Mouse (Mus musculus) ovary, adult 18-20 months (tissue): ENCODE data around the gene Tenm4.
"Not testable (repeated sequence)": the region's sequence is repeated elsewhere in the genome, so short reads cannot be mapped to it uniquely, and the experiment has no call there.

ENCODE experiments used
- DNase-seq: peaks from one replicate; pipeline ENCODE4 v3.0.0; 2022; ENCODE audit warnings: low spot score, mixed read lengths

The Tenm4 gene

GRCm38 (mm10) chr7:96903088-96903985 is 732.3 kb downstream of the Tenm4 start:
- no peak for DNase-seq

- DNase-seq = no peak
These were observed 733.4 kb downstream of the Tenm4 start for GRCm38 (mm10) chr7:96904442-96904841.

GRCm38 (mm10) chr7:96904936-96905335 is 733.9 kb downstream of the Tenm4 start:
- no peak for DNase-seq

DNA sequence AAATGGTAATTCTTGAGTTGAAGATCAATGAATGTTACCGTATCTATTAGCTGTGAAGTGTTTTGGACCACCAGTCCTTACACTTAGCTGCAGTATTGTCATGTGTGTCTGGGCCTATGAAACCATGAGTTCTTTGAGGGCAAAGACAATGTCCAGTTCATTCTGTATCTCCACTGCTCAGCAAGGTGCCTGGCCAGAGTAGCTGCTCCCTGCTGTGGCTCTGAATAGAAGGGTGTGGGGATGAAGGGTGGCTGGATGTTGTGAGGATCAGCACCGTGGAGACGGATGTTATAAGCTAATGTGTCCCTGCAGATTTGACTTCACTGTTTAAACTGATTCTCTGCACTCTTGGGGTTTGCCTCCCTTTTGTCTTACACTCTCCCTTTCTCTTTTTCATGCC is 734.4 kb downstream of the Tenm4 start:
- DNase-seq = no peak

- no peak for DNase-seq
These were observed 735.2 kb downstream of the Tenm4 start for GRCm38 (mm10) chr7:96906216-96906615.

DNA sequence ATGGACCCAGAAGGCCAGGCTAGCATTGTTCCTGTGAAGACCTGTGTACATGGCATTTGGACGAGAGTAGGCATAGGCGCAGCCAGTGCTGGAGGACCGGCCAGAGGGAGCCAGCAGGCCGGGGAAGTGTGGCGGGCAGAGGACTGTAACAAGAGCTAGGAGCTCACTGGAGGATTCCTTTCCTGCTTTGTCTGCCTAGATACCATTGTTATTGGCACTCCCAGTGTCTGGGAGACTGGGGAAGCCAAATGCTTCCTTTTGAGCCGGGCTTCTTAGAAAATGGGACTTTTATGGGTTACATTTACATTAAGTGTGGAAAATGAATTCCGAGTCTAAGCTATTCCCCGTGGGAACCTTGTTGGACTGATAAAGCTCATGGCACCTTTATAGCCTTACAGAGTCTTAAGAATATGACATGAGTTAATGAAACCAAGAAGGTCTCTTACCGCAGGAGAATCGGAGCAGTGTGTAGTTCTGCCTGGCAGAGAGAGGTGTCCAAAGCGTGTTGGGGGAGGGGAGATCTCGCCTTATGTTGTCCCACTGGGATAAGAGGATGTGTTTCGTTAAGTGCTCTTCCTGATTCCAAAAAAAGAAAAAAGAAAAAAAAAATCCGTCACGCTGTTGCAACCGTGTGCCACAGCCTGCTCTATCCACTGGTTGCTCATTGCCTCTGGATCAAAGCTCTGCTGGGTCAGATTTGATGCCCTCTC is 737.1 kb downstream of the Tenm4 start:
- no peak for DNase-seq

GRCm38 (mm10) chr7:96909856-96910255 is 738.8 kb downstream of the Tenm4 start:
- peak; percentile 52 for DNase-seq

DNA sequence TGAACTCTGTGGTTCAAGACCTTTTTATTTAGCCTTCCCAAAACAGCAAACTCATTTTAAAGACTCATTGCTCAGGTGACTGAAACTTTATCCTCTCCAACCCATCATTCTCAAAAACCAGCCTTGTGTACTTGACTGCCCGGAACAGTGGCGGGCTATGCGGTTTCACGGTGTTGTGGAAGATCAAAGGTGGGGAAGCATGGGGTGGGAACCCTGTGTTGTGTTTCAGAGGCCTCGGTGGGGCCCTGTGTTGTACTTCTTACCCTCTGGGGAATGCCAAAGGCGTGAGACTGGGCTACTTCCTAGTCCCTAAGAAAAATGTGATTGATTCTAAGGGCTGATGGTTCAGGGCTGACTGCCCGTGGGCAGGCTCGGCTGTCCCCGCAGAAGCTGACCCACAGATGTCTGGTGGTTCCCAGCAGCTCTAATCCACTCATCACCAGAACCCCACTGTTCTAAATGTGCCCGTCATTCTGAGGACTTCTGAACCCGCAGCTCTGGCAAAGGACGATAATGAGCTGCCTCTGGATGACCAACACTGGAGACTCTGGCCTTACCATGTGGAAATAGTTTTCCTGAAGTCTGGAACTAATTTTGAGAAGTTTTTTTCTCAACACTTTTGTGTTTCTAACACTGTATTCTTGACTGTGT is 739.4 kb downstream of the Tenm4 start:
- no peak for DNase-seq

DNA sequence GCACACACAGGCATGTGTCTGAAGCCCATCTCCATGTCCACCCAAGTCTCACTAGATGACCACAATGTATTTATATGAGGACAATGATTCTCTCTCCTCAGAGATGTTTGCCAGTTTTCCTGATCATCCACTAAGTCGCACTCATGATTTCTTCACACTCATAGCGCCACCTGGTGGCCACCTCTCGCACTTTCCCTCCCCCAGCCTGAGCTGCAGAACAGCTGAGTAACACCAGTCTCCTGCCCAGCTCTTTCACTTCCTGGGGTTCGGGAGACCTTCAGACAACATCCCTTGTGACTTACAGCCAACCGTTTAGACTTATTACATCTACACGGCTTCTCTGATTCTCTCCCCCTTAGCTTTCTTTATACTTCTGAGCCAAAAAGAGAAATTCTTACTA is 743.0 kb downstream of the Tenm4 start:
- DNase-seq = peak; percentile 44

DNA sequence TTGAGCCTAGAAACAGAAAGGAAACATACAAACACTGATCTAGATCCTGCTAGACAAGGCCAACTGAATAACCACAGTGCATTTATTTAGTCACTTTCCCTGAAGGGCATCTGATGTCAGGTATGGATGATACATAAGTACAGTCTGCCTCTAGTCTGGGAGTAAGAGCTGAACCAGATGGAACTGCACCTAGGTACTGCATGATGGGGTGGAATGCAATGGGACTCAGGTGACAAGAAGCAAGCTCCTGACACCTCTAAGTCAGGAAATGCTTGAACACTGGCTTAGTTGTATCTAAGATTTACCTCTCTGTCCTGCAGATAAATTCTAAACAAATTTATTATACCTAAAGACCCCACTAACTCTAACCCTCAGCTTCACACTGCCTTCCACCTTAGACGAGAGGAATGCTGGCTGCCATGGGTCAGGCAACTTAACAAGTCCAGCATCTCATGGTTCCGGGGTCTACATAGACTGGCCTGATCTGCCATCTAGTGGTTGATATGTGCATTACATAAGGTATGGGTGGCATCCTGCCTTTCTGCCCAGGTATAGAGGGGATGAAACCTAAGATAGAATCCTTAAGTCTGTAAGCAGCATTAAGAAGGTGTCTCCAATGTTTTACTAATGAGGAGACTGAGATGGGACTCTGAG is 744.5 kb downstream of the Tenm4 start:
- DNase-seq = no peak

DNA sequence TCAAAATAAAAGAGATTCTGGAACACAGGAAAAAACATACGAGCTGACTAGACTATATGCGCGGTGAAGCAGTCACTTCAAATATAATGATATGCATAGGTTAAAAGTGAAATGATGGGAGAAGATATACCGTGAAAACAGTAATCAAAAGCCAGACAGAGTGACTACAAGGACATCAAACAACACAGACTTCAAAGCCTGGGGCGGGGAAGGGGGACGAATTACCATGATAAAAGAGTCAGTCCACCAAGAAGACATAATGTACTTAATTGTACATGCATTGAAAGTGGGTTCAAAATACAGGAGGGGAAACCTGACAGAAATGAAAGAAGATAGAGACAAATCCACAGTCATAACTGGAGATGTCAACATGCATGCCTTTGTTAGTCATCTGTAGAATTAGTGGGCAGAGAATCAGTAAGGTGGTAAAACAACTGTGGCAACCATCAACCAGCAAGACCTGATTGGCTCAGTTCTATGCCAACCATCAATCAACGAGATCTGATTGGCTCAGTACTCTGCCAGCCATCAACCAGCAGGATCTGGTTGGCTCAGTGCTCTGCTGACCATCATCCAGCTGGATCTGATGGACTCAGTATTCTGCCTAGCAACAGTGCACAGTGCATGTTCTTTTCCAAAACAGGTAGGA is 749.5 kb downstream of the Tenm4 start:
- no peak for DNase-seq

GRCm38 (mm10) chr7:96922927-96923326 is 751.9 kb downstream of the Tenm4 start:
- no peak for DNase-seq

DNA sequence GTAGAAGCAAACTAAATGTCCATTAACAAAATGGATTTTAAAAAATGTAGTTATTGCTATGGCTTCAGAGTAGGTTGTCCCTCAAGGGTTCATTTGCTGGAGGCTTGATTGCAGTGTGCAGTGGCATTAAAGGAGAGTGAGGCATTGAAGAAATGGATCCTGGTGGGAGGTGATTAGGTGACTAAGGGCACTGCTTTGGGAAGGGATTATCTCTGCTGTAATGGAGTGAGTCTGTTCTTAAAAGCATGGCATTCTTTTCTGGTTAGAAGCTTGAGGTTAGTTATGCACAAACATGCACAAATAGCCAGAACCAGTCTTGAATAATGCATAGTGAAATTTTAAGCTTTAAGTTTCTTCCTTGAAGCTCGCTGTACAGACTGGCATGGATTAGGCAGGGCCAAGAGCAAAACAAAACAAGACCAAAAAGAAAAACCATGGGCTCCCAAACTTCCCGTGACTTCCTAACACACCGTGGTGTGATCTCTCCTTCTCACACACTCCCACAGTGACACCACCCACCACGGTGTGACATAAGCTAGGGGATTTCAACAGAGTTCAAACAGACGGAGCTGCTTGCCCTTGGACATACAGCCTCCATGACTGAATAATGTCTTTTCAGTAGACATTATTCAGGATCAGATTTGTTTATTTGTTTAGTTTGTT is 772.8 kb downstream of the Tenm4 start:
- DNase-seq = no peak

DNA sequence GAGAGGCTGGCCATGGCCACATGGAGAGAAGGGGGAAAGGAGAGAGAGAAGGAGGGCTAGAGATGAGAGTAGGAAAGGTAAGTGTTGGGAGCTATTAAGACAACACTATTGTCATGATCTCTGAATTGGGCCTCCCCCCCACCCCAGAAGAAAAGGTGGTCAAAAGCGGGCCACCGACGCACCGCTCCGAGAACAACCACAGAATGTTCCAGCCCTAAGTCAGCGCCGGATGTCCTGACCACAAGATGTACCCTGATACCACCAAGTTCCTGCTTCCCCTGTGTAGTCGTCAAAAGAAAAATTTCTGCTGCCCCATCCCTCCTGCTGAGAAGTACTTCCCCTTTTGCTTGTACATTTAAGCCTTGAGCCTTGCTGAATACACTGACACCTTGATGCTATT is 775.5 kb downstream of the Tenm4 start:
- not testable (repeated sequence) for DNase-seq

GRCm38 (mm10) chr7:96951281-96952051 is 780.4 kb downstream of the Tenm4 start, which contains the start of gene Nars2:
Nars2 (plus strand) TSS chr7:96951505.
- DNase-seq = peak; percentile 87

DNA sequence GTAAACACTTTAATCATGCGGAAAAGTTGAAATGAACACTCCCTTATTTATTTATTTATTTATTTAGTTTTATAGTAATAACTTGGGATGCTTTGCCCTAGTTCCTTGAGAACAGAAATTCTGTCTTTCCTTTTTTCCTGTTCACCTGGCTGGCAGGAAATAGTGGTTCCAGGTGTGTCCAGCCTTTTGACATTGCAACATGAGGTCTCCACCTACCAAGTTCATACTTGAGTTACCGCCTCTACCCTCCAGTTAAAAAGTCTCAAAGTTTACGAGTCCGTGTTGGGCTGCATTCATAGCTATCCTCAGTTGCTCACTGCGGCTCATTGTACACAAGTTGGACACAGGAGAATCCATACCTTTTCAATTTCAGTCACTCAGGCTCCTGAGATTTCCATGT is 781.0 kb downstream of the Tenm4 start:
- no peak for DNase-seq

DNA sequence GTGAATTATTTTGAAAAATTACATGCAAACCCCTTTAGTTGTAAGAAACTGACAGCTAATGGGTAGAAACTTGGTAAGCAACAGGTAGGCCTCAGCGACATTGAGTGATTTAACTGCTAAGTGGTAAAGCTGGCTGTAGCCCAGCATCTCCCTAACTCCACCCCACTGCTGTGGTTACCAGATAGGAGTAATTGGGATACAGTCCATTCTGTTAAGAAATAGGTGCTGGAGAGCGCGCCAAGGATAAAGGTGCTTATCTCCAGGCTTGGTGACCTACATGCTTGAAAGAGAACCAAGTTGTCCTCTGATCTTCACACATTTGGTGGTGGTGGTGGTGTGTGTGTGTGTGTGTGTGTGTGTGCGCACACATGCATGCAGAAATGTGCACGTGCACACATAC is 788.1 kb downstream of the Tenm4 start:
- no peak for DNase-seq
